Mouse (Mus musculus) brain, adult 2 months (tissue): Measurements from ENCODE around the gene Apoc1.
"Not testable (repeated sequence)": the region's sequence is repeated elsewhere in the genome, so short reads cannot be mapped to it uniquely, and the experiment has no call there.

Experiments
- DNase-seq: peaks from one replicate; pipeline ENCODE4 v3.0.0; 2011; ENCODE audit warnings: low read depth, low spot score

Apoc1 gene

DNA sequence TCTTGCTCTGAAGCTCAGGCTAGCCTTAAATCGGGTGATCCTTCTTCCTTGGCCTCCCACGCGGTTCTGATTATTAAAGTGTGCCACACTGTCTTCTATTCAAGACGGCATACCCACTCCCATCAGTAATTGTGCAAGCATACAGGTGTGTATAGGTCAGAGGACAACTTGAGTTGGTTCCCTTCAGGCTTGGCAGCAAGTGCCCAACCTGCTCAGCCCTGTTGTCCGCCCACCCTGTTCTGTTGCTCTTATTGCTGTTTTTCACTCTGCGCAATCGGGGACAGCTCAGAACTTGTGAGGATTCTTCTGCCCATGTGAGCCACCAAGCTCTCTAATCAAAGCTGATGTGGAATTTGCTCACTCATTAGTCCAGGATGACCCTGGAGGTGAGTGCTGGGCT, 12.8 kb upstream of the Apoc1 start:
- no peak for DNase-seq

DNA sequence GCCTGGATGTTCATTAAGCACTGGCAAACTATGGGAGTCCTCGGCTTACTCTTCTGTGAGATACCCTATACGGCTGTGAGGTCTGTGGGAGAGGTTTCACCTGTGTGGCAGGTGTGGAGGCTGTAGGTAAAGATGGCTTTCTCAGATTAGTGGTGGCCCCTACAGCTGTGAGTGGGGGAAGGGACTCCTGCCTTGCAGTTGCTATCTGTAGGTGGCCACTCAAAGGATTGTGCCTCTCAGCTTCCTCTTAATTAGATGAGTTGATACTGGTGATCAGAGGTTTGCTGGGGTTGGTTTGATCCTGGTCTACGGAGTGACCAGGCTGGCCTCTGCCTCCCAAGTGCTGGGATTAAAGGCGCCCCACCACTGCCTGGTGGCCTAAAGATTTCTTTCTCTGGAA, 12.0 kb upstream of the Apoc1 start:
- DNase-seq: no peak

DNA sequence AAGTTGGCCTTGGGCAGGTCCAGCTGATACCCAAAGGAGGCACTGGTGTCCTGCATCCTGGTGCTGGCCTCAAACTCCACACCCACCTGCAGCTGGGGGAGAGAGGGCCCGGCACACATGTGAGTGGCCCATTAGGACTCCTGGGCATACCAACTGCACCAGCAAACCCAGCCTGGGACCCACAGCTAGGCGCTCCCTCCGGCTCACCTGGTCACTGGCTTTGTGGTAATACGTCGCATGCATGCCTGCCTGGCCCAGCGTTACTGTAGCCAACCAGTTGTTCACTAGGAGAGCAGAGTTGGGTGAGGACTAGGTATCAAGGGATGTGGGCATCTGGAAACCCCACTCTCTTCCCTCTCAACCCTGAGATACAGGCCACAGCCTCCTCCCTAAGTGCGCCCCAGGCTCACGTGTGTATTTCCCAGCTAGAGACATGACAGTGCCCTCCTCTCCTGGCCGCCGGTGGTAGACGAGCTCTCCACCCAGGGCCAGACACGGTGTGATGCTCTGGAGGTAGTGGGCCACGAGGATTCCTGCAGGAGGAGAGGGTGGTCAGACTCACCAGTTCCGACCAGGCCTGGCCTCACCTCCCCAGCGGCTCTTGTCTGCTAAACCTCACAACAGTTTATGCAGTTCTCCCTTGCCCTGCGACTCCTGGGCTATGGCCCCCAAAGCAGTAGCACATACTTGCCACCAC, 10.5 kb upstream of the Apoc1 start:
- DNase-seq: no peak

DNA sequence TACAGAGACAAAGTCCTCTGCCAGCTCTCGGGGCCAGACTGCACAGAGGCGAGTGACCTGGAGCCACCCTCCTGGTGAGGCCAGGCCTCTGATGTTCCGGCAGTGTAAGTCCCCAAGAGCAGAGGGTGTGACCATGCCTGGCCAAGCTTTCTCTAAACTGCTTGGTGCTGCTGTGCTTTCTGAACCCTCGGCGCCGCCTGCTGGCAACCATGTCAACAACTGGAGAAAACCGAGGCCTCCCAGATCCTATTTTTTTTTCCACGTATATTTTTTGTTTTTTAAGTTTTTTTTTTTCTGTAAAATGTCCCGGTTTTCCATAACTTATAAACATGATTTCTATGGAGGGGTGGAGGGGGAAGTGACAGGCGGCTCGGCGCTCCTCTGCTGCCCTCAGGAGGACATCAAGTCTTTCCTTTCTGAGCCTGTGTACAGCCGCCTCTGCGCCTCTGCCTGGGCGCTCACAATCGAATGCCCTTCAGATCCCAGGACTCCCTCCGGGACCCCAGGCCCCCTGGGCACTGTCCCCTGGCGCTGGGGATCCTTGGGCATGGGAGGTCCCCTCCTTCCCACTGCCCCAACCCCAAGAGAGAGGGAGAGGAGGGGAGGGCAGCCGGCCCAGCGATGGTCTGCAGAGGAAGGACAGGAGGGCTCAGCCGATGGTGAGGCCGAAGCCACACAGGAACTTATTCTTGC, 8.8 kb upstream of the Apoc1 start:
- peak; percentile 76 for DNase-seq

DNA sequence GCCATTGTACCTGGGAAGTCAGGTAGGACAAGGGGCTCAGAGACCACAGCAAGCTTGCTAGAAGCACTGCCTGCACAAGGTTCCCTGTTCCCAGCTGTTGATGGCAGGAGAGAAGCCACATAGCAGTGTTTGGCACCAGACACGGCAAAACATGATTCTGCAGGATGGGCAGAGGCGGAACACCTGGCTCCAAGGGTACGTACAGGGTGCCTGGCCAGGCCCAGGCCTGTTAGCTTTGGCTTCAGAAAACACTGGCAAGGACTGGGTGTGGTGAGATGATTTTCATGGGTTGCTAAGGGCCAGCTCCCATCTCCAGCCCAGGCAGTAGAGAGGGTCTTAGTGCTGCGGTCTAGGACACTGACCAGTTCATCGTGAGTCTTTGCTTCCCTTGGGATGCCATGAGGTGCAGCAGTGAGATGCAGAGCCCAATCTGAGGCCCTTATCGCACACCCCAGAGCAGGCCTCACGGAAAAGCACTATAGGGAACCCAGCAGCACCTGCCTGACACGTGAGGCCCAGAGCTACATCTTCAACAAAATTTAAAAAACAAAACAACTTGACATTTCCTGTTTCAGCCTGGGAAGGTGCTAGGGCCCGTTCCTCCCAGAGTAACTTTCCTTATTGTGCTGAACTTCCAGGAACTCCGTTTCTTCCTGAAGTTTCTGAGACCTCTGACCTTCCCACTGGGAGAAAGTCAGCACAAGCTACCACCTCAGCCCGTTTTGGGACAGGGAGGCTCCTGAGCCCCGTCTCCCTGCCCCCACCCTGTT, 8.0 kb upstream of the Apoc1 start:
- DNase-seq: no peak

DNA sequence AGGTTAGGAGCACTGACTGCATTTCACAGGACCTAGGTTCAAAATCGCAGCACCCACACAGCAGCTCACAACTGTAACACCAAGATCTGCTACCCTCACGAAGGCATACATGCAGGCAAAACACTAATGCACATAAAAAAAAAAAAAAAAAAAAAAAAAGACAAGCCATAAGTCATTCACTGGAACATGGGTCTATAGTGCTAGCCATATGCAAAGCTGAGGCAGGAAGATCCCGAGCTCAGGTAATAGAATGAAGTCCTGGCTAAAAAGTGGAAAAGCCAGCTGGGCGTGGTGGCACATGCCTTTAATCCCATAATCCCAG, 7.3 kb upstream of the Apoc1 start:
- no peak for DNase-seq

DNA sequence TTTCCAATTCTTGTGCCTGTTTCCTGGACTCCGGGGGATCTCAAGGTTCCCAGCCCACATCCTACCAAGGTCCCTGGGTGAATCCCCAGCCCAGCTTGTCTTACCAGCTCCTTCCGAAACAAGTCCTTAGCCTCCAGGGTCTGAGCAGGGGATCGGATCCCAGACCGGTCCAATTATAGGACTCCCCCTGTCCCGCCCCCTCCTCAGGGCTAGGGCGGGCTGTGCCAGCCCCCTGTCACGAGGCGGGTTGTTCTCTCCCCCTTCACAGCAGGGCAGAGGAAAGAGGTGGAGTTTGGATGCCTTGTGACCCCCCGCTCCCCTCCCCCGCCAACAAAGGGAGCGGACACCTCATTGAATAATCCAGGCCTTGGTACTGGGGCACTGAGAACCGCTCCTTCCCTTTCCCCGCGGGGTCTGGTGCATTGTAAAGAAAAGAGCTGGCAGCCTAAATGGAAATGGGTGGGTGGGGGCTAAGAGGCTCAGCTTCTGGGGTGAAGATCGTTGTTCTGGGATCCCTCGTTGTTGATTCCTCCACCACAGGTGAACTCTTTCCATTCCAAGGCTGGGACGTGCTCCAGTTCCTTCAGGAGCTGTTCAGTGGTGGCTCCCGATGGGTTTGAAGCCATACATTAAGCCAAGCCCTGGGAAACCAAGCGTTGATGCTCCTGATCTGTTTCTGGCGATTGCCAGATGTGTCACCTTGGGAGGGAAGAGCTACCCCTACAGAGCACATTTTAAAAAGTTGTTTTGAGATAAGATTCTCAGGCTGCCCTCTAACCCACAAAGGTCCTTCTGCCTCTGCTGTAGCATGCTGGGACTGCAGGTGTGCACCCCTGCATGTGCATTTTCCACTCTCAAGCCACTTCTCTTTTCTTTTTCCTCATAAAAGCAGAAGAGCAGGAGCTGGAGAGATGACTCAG, 6.7 kb upstream of the Apoc1 start, which contains the start of gene Apoe:
Gene Apoe, minus strand, starts transcription at position 282 of the 920 bp plus-strand sequence.
- peak; percentile 76 for DNase-seq

DNA sequence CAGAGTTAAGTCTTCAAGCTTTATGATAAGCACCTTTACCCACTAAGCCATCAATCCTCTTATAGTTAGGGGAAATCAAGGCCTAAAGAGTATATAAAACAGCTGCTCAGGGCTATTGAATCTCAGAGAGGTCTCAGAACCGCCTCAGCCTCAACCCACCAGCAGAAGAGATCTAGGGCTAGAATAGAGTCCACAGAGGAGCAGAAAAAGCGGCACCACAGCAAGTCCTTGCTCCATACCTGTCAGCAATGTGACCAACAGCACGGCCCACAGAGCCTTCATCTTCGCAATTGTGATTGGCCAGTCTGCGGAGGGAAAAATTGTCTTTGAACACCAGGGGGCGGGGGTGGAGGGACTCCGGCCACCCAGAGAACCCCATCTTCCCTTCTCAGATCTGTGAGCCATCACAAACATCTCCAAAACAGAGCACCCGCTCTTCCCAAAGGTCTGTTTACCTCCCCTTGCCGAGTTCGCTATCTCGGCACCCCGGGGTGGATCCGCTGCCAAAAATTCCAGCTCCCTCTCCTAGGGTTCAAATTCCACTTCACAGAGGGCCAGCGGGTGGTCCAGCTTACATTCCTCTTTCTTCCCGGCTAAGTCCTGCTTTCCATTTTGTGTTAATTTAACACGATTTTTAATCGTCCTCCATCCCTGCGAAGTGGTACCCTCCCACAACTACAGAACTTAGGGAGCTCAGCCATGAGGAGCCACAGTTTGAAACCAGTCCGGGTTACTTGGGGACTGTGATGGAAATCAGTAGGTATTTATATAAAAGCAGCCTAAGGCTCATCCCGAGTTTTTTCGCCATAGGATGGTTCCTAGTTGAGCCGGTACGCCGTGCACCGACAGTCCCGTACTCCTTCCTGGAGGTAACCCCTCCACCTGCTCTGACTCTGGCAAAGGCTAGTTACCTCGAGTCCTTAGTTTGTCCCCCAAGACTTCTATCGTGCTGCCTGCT, 5.8 kb upstream of the Apoc1 start:
- DNase-seq: peak; percentile 23

DNA sequence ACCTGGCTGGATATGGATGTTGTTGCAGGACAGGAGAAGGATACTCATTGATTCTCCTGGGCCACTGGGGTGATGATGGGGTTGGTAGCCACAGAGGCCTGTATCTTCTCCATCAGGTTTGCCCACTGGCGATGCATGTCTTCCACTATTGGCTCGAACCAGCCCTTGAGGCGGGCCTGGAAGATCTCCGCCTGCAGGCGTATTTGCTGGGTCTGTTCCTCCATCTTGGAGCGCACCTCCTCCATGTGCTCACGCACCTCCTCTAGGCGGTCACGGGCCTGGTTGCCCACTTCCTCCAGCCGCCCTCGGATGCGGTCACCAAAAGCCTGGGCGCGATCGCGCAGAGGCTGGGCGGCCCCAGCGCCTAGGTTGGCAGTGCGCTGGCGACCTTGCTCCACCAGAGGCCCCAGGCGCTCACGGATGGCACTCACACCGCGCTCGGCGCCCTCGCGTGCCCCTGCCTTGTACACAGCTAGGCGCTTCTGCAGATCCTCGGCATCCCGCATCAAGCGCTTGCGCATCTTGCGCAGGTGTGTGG, 3.9 kb upstream of the Apoc1 start:
- DNase-seq: no peak

DNA sequence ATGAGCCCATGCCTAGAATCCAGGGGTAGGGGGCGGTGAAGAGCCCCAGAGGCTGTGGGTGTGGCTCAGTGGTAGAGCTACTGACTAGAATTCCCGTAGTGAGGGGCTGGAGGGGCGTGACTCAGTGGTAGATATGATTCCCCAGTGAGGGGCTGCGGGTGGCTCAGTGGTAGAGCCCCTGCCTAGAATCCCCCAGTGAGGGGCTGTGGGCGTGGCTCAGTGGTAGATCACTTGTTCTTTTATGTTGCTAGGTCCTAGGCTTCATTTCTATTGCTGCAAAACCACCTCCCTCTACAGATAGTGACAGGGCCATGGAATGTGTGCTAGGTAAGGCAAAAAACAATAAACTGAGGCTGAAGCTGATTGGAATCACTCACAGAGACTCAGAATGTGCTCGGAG, 3.4 kb upstream of the Apoc1 start:
- no peak for DNase-seq

DNA sequence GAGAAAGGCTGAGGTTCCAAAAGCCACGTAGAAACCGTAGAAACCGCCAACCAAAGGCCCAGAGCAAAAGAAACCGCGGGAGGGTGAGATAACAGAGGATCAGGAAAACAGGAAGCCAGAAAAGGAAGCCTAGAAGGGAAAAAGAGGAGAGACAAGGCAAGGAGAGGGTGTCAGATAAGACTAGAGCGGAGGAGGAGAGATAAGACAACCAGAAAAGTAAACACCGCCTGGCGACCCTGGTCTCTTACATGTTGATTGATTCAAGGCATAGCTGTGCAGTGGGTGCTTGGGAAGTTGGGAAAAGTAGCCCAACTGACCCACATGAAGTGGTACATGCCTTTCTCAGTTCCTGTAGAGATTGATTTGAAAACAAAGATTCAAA, 2.7 kb upstream of the Apoc1 start:
- DNase-seq: no peak

DNA sequence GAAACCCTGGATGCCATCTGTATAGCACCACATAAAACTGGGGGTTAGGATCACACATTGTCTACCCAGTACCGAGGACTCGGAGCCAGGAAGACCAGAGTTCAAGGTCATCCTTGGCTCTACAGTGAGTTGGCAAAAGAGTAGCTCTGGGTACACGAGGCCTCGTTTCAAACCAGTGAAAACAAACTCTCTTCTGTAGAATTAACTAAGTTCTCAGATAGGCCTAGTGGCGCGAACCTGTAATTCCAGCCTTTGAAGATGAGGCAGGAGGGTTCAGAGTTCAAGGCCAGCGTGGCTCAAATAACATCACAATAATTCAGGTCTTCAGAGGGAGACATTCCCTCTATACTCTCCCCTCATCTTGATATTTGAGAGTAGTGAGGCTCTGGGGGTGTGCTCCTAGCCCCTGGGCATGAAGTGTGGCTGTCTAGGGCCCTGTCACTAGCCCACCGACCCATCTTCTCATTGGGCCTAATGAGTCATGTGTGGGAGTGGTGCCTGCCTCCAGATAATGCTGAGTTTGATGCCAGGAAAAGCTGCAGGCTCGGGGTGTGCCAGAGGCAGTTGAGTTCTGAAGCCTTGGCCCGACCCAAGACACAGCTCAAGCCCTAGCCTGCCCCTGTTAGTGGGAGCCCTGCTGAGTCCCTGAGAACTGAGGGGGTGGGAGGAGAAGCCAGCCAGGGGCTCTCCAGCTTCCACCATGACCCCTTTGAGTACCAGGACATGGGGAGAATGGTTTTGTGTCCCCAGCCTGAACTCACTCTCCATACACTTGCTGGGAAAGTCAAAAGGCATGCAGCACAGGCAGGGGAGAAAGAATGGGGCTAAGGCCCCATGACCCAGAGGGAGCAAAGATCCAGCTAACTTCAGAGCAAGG, 2.1 kb upstream of the Apoc1 start:
- DNase-seq: no peak

DNA sequence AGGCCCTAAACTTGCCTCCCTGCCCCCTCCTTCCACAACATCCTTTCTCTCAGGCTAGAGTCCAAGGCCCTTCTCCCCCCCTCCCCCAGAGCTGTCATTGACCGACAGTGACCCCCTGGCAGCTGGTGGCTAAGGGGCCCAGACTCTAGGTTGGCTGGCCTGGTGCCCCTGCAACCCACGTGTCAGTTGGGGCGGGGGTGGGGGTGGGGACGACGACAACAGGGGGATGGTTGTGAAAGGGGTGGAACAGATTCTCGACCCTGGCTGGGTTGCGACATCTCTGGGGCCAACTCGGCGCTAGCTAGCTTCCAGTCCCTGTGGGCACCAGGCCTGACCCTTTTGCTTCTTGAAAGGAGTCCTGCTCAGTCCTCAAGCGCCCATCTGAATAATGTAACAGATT, 961 bp upstream of the Apoc1 start:
- peak; percentile 82 for DNase-seq

DNA sequence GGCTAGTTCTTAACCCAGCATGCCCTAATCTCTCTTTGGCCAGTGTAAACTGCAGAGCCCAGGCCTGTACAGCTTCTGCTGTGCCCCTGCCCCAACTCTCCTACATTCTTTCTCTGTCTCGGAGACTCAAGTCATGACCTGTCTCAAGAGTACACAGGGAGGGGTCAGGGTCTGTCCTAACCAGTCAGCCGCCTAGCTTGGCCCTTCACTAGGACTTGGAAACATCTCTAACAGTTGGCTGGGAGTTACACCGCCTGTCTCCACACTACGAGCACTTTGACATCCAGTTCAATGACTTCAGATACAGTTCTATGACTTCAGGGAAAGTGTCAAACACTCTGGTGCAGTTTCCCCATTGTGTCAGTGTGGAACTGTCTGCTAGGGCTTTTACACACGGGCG, 1.0 kb downstream of the Apoc1 start:
- DNase-seq: no peak

DNA sequence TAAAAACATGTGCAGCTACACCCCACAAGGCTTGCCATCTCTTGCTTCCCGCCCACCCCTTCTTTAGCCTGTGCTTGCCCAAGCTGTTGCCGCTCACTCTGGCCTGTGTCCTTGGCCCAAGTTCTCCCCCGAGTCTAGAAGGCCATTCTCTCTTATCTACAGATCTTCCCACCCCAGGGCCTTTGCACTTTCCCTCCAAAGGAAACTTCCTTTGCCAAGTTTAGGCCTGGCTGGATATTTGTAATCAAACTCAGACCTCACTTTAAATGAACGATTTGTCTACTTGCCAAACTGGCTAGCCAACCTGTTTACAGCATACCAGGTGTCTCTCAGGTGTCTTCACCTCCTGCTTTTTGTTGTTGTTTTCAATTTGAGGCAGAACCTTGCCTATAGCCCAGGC, 1.6 kb downstream of the Apoc1 start:
- no peak for DNase-seq

DNA sequence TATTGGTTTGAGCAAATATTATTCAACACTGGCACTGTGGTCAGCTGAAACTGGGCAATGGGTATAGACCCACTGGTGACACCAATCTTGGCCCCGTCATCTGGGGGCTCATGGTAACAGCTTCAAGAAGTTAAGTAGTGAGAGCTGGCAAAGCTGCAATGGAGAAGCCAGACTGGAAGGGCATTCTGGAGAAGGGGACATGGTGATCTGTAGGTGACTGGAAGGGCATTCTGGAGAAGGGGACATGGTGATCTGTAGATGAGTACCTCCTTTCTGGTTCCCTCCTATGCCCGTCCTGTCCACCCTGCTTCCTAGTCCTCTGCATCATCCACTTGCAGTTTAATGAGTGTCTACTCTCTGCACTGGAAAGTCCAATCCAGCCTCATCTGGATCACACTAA, 3.8 kb downstream of the Apoc1 start:
- no peak for DNase-seq

DNA sequence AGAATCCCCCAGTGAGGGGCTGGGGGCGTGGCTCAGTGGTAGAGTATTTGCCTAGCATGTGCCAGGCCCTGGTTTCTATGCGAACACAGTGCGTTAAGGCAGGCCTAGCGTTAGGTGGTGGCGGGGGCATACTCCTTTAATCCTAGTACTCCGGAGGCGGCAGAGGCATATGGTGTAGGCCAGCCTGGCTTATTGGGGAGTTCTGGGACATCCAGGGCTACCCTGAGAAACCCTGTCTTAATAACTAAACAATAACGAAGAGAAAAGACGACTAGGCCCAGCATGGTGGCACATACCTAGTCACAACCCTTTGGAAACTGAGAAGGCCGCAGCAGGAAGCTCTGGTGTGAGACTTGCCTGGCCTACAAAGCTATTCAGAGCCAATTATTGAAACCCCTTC, 4.4 kb downstream of the Apoc1 start:
- no peak for DNase-seq

DNA sequence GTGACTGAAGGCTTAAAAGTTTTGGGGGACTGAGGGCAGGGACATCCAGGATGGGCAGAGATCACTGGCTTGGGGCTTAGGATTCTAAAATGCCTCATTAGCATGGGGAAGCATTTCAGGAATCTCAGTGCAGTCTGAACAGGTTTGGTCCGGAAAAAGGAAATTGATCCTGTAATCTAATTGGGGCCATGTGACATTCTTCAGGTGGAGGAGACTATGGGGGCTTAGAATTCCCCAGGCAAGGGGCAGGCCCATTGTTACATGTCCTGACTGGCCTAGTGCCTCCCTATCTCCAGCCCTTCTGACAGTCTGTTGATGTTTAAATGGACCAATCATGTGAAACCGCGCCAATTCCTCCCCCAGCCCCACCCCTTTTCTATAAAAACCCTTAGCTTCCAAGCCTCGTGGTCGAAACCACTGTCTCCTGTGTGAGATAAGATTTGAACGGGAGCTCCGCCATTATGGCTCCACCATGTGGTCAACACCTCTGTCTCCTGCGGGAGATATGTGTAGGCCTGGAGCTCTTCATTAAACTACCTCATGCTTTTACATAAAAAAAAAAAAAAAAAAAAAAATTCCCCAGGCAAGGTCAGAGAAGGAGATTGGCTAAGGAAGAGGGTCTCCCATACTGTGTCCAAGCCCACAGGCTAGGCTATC, 5.4 kb downstream of the Apoc1 start:
- not testable (repeated sequence) for DNase-seq

DNA sequence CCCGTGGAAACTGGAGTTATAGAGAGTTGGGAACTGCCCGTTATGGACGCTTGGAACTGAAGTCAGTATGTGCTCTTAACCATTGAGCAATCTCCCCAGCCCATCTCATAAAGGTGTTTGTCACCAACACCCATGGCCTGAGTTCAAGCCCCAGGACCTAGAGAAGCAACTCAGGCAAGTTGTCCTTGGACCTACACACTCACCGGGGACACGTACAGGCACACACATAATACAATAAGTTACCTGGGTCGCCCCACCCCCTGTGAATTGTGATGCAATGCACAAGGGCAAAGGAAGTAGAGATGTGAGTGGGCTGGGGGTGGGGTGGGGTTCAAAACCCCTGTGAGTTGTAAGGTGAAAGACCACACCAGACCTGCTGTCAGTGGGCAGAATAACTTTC, 5.9 kb downstream of the Apoc1 start:
- DNase-seq: no peak
